ENCODE assay signal across 9 mouse cellular contexts in the genomic region with DNA sequence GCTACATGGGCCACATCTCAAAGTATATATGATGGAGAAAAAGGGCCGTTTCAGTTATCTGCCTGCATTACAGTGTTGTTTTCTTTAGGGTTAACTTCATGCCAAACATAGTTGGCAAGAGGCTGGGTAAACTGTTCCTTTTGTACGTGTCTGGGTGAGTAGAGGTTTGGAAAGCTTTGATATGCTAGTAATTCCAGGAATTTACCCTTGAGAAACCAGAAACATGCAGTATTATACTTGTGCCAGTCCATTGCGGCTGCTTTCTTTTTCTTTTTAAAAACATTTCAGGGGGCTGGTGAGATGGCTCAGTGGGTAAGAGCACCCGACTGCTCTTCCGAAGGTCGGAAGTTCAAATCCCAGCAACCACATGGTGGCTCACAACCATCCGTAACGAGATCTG. TPM values are rescaled to one million over a fixed set of nuclear protein-coding genes. Genes with fewer than 3 reads are reported as not detected.
DNase-seq lines count a peak whose midpoint lies in the region; ATAC-seq lines count a peak whose summit lies in the region.
"Had no signal": no experiment of that assay in that cellular context is flagged by ENCODE, and none has a peak within 500 bp of the region (broad histone marks: within the 10 kb centered on the region; RNA-seq: fewer than 3 reads in every experiment).

No protein-coding gene starts in this region.

- peaks cover 8% of the 10 kb centered on the region; the same call in 1 of the 2 replicates for H3K27me3 ChIP-seq in kidney, embryonic 14.5 days (ENCODE audit: control insufficient read depth, insufficient read depth, low read length)
- peaks cover 36% of the 10 kb centered on the region for H3K27me3 ChIP-seq in embryonic facial prominence, embryonic 10.5 days (replicated peaks; ENCODE audit: low read depth, poor library complexity, severe bottlenecking)
- H3K27me3 ChIP-seq in hindbrain, embryonic 13.5 days = peaks cover 16% of the 10 kb centered on the region
- H3K27me3 ChIP-seq in midbrain, embryonic 16.5 days (ENCODE audit: control insufficient read depth, insufficient read depth, low read depth, low read length) = no peaks in the 10 kb centered on the region

- no peak for DNase-seq in kidney, adult 18-20 months
- DNase-seq in embryonic facial prominence, embryonic 10.5 days (ENCODE audit: low spot score) = no peak
- no peak for DNase-seq in cerebellum, postnatal 4 days (ENCODE audit: low spot score in 2 of 2)
- DNase-seq in left cerebral cortex, postnatal 4 days = no peak
- no peak for DNase-seq in gastrocnemius, postnatal 25 days

- H3K4me3 ChIP-seq in kidney, embryonic 14.5 days (ENCODE audit: low read length) = peak overlapping the region; percentile 76
- peak overlapping the region; percentile 77 for H3K4me3 ChIP-seq in embryonic facial prominence, embryonic 10.5 days
- H3K4me3 ChIP-seq in hindbrain, embryonic 13.5 days = peak overlapping the region; percentile 82
- H3K4me3 ChIP-seq in midbrain, embryonic 16.5 days (ENCODE audit: low read depth, low read length) = peak overlapping the region; percentile 66

- 0 out of 2 replicates have a peak overlapping the region, but pooled peaks have one; percentile 87 for H3K9ac ChIP-seq in kidney, embryonic 14.5 days (ENCODE audit: low read depth, low read length)
- H3K9ac ChIP-seq in hindbrain, embryonic 13.5 days = peak overlapping the region; percentile 93
- peak overlapping the region; percentile 91 for H3K9ac ChIP-seq in midbrain, embryonic 16.5 days (ENCODE audit: low read depth, low read length)
- H3K9ac ChIP-seq: liver, embryonic 14.5 days had no signal

- ATAC-seq in kidney, embryonic 14.5 days (ENCODE audit: low FRiP score, low TSS enrichment) = no peak
- no peak for ATAC-seq in hindbrain, embryonic 13.5 days (ENCODE audit: low FRiP score)
- ATAC-seq in midbrain, embryonic 16.5 days = no peak

- no peak overlapping the region for H3K27ac ChIP-seq in kidney, embryonic 14.5 days (ENCODE audit: low read depth, low read length)
- no peak overlapping the region; the same call in 1 of the 2 replicates for H3K27ac ChIP-seq in embryonic facial prominence, embryonic 10.5 days (replicated peaks)
- H3K27ac ChIP-seq in hindbrain, embryonic 13.5 days = peak overlapping the region; percentile 86
- peak overlapping the region; percentile 85 for H3K27ac ChIP-seq in midbrain, embryonic 16.5 days (ENCODE audit: low read length)
- H3K27ac ChIP-seq: liver, embryonic 14.5 days had no signal

- peak overlapping the region; percentile 65 for H3K4me2 ChIP-seq in kidney, embryonic 14.5 days (replicated peaks; ENCODE audit: low read depth, low read length)
- peak overlapping the region; percentile 95 for H3K4me2 ChIP-seq in hindbrain, embryonic 13.5 days
- H3K4me2 ChIP-seq in midbrain, embryonic 16.5 days (ENCODE audit: low read length) = peak overlapping the region; percentile 91

- H3K36me3 ChIP-seq in kidney, embryonic 14.5 days (ENCODE audit: control insufficient read depth, insufficient read depth, low read length) = peaks cover 19% of the 10 kb centered on the region
- peaks cover 27% of the 10 kb centered on the region for H3K36me3 ChIP-seq in embryonic facial prominence, embryonic 10.5 days (replicated peaks)
- peaks cover 22% of the 10 kb centered on the region for H3K36me3 ChIP-seq in hindbrain, embryonic 13.5 days
- peaks cover 12% of the 10 kb centered on the region for H3K36me3 ChIP-seq in midbrain, embryonic 16.5 days (ENCODE audit: control insufficient read depth, insufficient read depth, low read length)

- 67% methylated on average over 6 of the region's 8 CpGs for whole genome bisulfite sequencing in kidney, embryonic 14.5 days
- WGBS in embryonic facial prominence, embryonic 10.5 days = 72% methylated on average over 8 of the region's 8 CpGs
- WGBS in hindbrain, embryonic 13.5 days = 67% methylated on average over 8 of the region's 8 CpGs
- WGBS in midbrain, embryonic 16.5 days = 78% methylated on average over 6 of the region's 8 CpGs

- peaks cover 17% of the 10 kb centered on the region for H3K9me3 ChIP-seq in kidney, embryonic 14.5 days (ENCODE audit: control insufficient read depth, low read length)
- peaks cover 29% of the 10 kb centered on the region for H3K9me3 ChIP-seq in embryonic facial prominence, embryonic 10.5 days
- H3K9me3 ChIP-seq in hindbrain, embryonic 13.5 days = no peaks in the 10 kb centered on the region
- no peaks in the 10 kb centered on the region for H3K9me3 ChIP-seq in midbrain, embryonic 16.5 days (replicated peaks; ENCODE audit: control insufficient read depth, low read length, poor library complexity, severe bottlenecking)

- peaks cover 13% of the 10 kb centered on the region; the same call in 1 of the 2 replicates for H3K4me1 ChIP-seq in kidney, embryonic 14.5 days (ENCODE audit: control insufficient read depth, insufficient read depth, low read length)
- peaks cover 35% of the 10 kb centered on the region for H3K4me1 ChIP-seq in embryonic facial prominence, embryonic 10.5 days
- peaks cover 37% of the 10 kb centered on the region for H3K4me1 ChIP-seq in hindbrain, embryonic 13.5 days (replicated peaks)
- peaks cover 24% of the 10 kb centered on the region for H3K4me1 ChIP-seq in midbrain, embryonic 16.5 days (ENCODE audit: control insufficient read depth, insufficient read depth, low read length)

- intact Hi-C loops in left cerebral cortex, postnatal 4 days (cut with DNase I) = no loop called here

RNA-seq across cellular contexts. Expression of gene Zfp579, which starts 1.0 kb away (rescaled TPM):
- 36.6 and 41.6 TPM in 2 replicates for polyA plus RNA-seq in kidney, embryonic 14.5 days (2014; fragmentation: Nextera tagmentation; extraction: Ambion mirVana)
- polyA plus RNA-seq in embryonic facial prominence, embryonic 10.5 days (2016; fragmentation: Nextera tagmentation; extraction: Ambion mirVana) = 24.8 and 29.3 TPM in 2 replicates
- polyA plus RNA-seq in hindbrain, embryonic 13.5 days (2015; fragmentation: Nextera tagmentation; extraction: Ambion mirVana) = 53.6 and 59.9 TPM in 2 replicates
- polyA plus RNA-seq in midbrain, embryonic 16.5 days (2015; fragmentation: Nextera tagmentation; extraction: Ambion mirVana) = 56.3 and 69.2 TPM in 2 replicates
- 10 to 100 TPM; 58.7 to 61.7 TPM for total RNA-seq in left cerebral cortex, postnatal 4 days (2021)
- total RNA-seq in gastrocnemius, postnatal 25 days (2021) = 10 to 100 TPM; 10.2 to 14.9 TPM

RNA-seq across cellular contexts. Expression of gene Zfp524, which starts 17.3 kb away (rescaled TPM):
- polyA plus RNA-seq in kidney, embryonic 14.5 days (2014; fragmentation: Nextera tagmentation; extraction: Ambion mirVana) = 11.7 and 12.3 TPM in 2 replicates
- polyA plus RNA-seq in embryonic facial prominence, embryonic 10.5 days (2016; fragmentation: Nextera tagmentation; extraction: Ambion mirVana) = 7.8 and 8.0 TPM in 2 replicates
- 7.9 and 9.2 TPM in 2 replicates for polyA plus RNA-seq in hindbrain, embryonic 13.5 days (2015; fragmentation: Nextera tagmentation; extraction: Ambion mirVana)
- polyA plus RNA-seq in midbrain, embryonic 16.5 days (2015; fragmentation: Nextera tagmentation; extraction: Ambion mirVana) = 6.7 and 7.9 TPM in 2 replicates
- 1 to 10 TPM; 3.9 to 5.0 TPM for total RNA-seq in left cerebral cortex, postnatal 4 days (2021)
- 1 to 10 TPM; 7.1 to 8.7 TPM for total RNA-seq in gastrocnemius, postnatal 25 days (2021)

RNA-seq across cellular contexts. Expression of gene Fiz1, which starts 17.6 kb away (rescaled TPM):
- 46.5 and 48.6 TPM in 2 replicates for polyA plus RNA-seq in kidney, embryonic 14.5 days (2014; fragmentation: Nextera tagmentation; extraction: Ambion mirVana)
- polyA plus RNA-seq in embryonic facial prominence, embryonic 10.5 days (2016; fragmentation: Nextera tagmentation; extraction: Ambion mirVana) = 55.6 and 56.5 TPM in 2 replicates
- polyA plus RNA-seq in hindbrain, embryonic 13.5 days (2015; fragmentation: Nextera tagmentation; extraction: Ambion mirVana) = 37.7 and 41.9 TPM in 2 replicates
- polyA plus RNA-seq in midbrain, embryonic 16.5 days (2015; fragmentation: Nextera tagmentation; extraction: Ambion mirVana) = 30.7 and 35.5 TPM in 2 replicates
- 10 to 100 TPM; 28.0 to 31.4 TPM for total RNA-seq in left cerebral cortex, postnatal 4 days (2021)
- 10 to 100 TPM; 17.7 to 18.2 TPM for total RNA-seq in gastrocnemius, postnatal 25 days (2021)

RNA-seq across cellular contexts. Expression of gene Gm44973, which starts 18.4 kb away (rescaled TPM):
- 1.1 and 3.4 TPM in 2 replicates for polyA plus RNA-seq in kidney, embryonic 14.5 days (2014; fragmentation: Nextera tagmentation; extraction: Ambion mirVana)
- polyA plus RNA-seq in embryonic facial prominence, embryonic 10.5 days (2016; fragmentation: Nextera tagmentation; extraction: Ambion mirVana) = 0.38 and 1.3 TPM in 2 replicates
- polyA plus RNA-seq in hindbrain, embryonic 13.5 days (2015; fragmentation: Nextera tagmentation; extraction: Ambion mirVana) = 1.4 and 1.8 TPM in 2 replicates
- polyA plus RNA-seq in midbrain, embryonic 16.5 days (2015; fragmentation: Nextera tagmentation; extraction: Ambion mirVana) = 0.41 and 1.0 TPM in 2 replicates
- not detected for total RNA-seq in left cerebral cortex, postnatal 4 days (2021)
- not detected for total RNA-seq in gastrocnemius, postnatal 25 days (2021)

RNA-seq across cellular contexts. Expression of gene Zfp865, which starts 23.2 kb away (rescaled TPM):
- polyA plus RNA-seq in kidney, embryonic 14.5 days (2014; fragmentation: Nextera tagmentation; extraction: Ambion mirVana) = 9.9 and 10.0 TPM in 2 replicates
- 6.1 and 6.6 TPM in 2 replicates for polyA plus RNA-seq in embryonic facial prominence, embryonic 10.5 days (2016; fragmentation: Nextera tagmentation; extraction: Ambion mirVana)
- polyA plus RNA-seq in hindbrain, embryonic 13.5 days (2015; fragmentation: Nextera tagmentation; extraction: Ambion mirVana) = 5.8 and 6.0 TPM in 2 replicates
- 6.6 and 7.2 TPM in 2 replicates for polyA plus RNA-seq in midbrain, embryonic 16.5 days (2015; fragmentation: Nextera tagmentation; extraction: Ambion mirVana)
- 10 to 100 TPM; 43.8 to 45.9 TPM for total RNA-seq in left cerebral cortex, postnatal 4 days (2021)
- total RNA-seq in gastrocnemius, postnatal 25 days (2021) = 10 to 100 TPM; 10.8 to 12.1 TPM

Comparison
In these comparisons a context has a peak if more than half of its experiments do, and no peak if none do; other contexts are left out.
1. H3K27ac ChIP-seq: peak in hindbrain, embryonic 13.5 days (single experiment) and midbrain, embryonic 16.5 days (single experiment); none in kidney, embryonic 14.5 days (single experiment) and embryonic facial prominence, embryonic 10.5 days (single experiment).
2. Peak in every context shown above with its lines, with median percentiles within 50 percentile points of each other: H3K4me2 ChIP-seq, H3K4me3 ChIP-seq and H3K9ac ChIP-seq.